Mouse (Mus musculus) heart, postnatal 0 days (tissue): ENCODE measurements around the gene Tnfrsf1a. TPM values are rescaled to one million over a fixed set of nuclear protein-coding genes. Genes with fewer than 3 reads are reported as not detected.

Experiments
- ATAC-seq: fragments of 200-750 bp; cut with Nextera tagmentation; 2 replicates; pipeline ENCODE4 v1.8.0; 2017; ENCODE audit warnings: low read depth, moderate number of reproducible peaks, moderate library complexity; ENCODE audit not compliant: insufficient read depth
- DNase-seq: peaks from one replicate; pipeline ENCODE4 v3.0.0-alpha.2; 2016; ENCODE audit warnings: low spot score
- H3K27ac ChIP-seq: fragments of 300-500 bp; sonication (generic); 2 replicates; pipeline ENCODE4 v1.5.1; 2014; ENCODE audit warnings: low read depth, mild to moderate bottlenecking
- H3K27me3 ChIP-seq: fragments of 300-500 bp; sonication (generic); 2 replicates; pipeline ENCODE4 v1.6.1; 2014; ENCODE audit warnings: low read length, mixed read lengths; ENCODE audit not compliant: control insufficient read depth, insufficient read depth
- H3K36me3 ChIP-seq: fragments of 300-500 bp; sonication (generic); replicated peaks from 2 replicates; pipeline ENCODE4 v1.6.1; 2014; ENCODE audit warnings: low read length, mixed read lengths; ENCODE audit not compliant: control insufficient read depth, insufficient read depth
- H3K4me1 ChIP-seq: fragments of 300-500 bp; sonication (generic); 2 replicates; pipeline ENCODE4 v1.6.1; 2014; ENCODE audit warnings: antibody characterized with exemption; ENCODE audit not compliant: control insufficient read depth, insufficient read depth
- H3K4me2 ChIP-seq: fragments of 300-500 bp; sonication (generic); 2 replicates; pipeline ENCODE4 v1.6.1; 2014; ENCODE audit warnings: low read depth, mild to moderate bottlenecking, low read length, moderate library complexity
- H3K4me3 ChIP-seq: fragments of 300-500 bp; sonication (generic); 2 replicates; pipeline ENCODE4 v1.5.1; 2014; ENCODE audit warnings: low read depth, low read length
- H3K9ac ChIP-seq: fragments of 300-500 bp; sonication (generic); replicated peaks from 2 replicates; pipeline ENCODE4 v1.6.1; 2014; ENCODE audit warnings: low read depth, low read length, mixed read lengths
- H3K9me3 ChIP-seq: fragments of 300-500 bp; sonication (generic); replicated peaks from 2 replicates; pipeline ENCODE4 v1.6.1; 2016; ENCODE audit warnings: low read length; ENCODE audit not compliant: control insufficient read depth
- CTCF ChIP-seq: IDR thresholded peaks from 2 replicates; pipeline ENCODE4 v1.5.1; 2016; ENCODE audit warnings: antibody characterized with exemption, control low read depth, low read depth
- EP300 ChIP-seq: IDR thresholded peaks from 2 replicates; pipeline ENCODE4 v1.6.1; 2016; ENCODE audit warnings: antibody characterized with exemption, low read depth
- WGBS: fragments of 180-500 bp; shearing (Covaris S2); extraction: QIAGEN DNeasy Blood & Tissue Kit; methylation state at CpG from one replicate; pipeline ENCODE4 v1.1.7; 2014; 5-methylcytosine and 5-hydroxymethylcytosine counted together
- polyA plus RNA-seq: library from polyadenylated mRNA; unstranded; fragments of >200 nt; fragmentation: Nextera tagmentation; extraction: Ambion mirVana; gene quantifications from 2 replicates; pipeline ENCODE4 v1.2.1, GENCODE M21; 2015
- total RNA-seq: library from RNA; depleted of rRNA; stranded (reverse); fragments of >200 nt; gene quantifications from 2 replicates; pipeline ENCODE4 v1.2.3, GENCODE M21; 2014; ENCODE audit warnings: low replicate concordance

The Tnfrsf1a gene
- total and polyA plus RNA-seq, 2 experiments from 2014 or later, result 37.1 to 39.8 TPM

GRCm38 (mm10) chr6:125349575-125350230 lies 541 bp downstream of the Tnfrsf1a start:
- Histone ChIP-seq H3K4me3 (peak overlapping the region; percentile 60), H3K4me2 (peak overlapping the region; percentile 68), H3K4me1 (peaks cover 18% of the 10 kb centered on the region), H3K27ac (peak overlapping the region; percentile 84), H3K9me3 (no peaks in the 10 kb centered on the region), H3K27me3 (no peaks in the 10 kb centered on the region), H3K9ac (peak overlapping the region; percentile 82), H3K36me3 (no peaks in the 10 kb centered on the region)
- TF ChIP-seq CTCF (no peak), EP300 (no peak)
- peak; percentile 80 for DNase-seq
- peak; percentile 79 for ATAC-seq
- under 1% methylated on average over 27 of the region's 27 CpGs for WGBS

- peak overlapping the region; percentile 82 for H3K9ac ChIP-seq
- H3K4me3 ChIP-seq, result peak overlapping the region; percentile 60
- H3K27ac ChIP-seq, result peak overlapping the region; percentile 84
- DNase-seq (no peak), ATAC-seq (no peak)
- H3K4me1 ChIP-seq, result peaks cover 25% of the 10 kb centered on the region
- H3K27me3 ChIP-seq, result no peaks in the 10 kb centered on the region
- peak overlapping the region; percentile 68 for H3K4me2 ChIP-seq
- WGBS, result 25% methylated on average over 20 of the region's 20 CpGs
- TF ChIP-seq EP300, result no peak
- TF ChIP-seq CTCF, result no peak
- H3K36me3 ChIP-seq, result no peaks in the 10 kb centered on the region
- no peaks in the 10 kb centered on the region for H3K9me3 ChIP-seq
These were observed 1.3 kb downstream of the Tnfrsf1a start for GRCm38 (mm10) chr6:125350231-125350994.

DNA sequence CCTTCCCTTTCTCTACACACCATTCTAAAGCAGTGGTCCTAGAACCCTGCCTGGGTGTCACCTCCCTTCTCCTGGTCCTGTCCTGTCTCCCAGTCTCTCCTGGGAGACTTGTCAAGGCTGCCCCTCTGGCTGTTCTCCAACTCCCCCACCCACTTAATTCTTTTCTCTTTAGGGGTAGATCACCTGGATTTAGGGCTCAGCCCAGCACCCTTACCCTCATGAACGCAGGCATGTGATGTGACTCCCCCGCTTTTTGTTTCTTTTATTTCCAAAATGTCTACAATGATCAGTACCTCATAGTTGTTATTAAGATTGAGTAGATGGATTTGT lies 1.8 kb downstream of the Tnfrsf1a start:
- H3K4me1 ChIP-seq, result peaks cover 31% of the 10 kb centered on the region
- H3K27me3 ChIP-seq, result no peaks in the 10 kb centered on the region
- H3K9me3 ChIP-seq, result no peaks in the 10 kb centered on the region
- H3K36me3 ChIP-seq, result no peaks in the 10 kb centered on the region
- no peak for DNase-seq
- ATAC-seq, result no peak
- peak overlapping the region; percentile 84 for H3K27ac ChIP-seq
- H3K4me2 ChIP-seq, result peak overlapping the region; percentile 68
- TF ChIP-seq CTCF, result no peak
- no peak for TF ChIP-seq EP300
- peak overlapping the region; percentile 60 for H3K4me3 ChIP-seq
- WGBS, result 83% methylated on average over 2 of the region's 2 CpGs
- H3K9ac ChIP-seq, result peak overlapping the region; percentile 82

DNA sequence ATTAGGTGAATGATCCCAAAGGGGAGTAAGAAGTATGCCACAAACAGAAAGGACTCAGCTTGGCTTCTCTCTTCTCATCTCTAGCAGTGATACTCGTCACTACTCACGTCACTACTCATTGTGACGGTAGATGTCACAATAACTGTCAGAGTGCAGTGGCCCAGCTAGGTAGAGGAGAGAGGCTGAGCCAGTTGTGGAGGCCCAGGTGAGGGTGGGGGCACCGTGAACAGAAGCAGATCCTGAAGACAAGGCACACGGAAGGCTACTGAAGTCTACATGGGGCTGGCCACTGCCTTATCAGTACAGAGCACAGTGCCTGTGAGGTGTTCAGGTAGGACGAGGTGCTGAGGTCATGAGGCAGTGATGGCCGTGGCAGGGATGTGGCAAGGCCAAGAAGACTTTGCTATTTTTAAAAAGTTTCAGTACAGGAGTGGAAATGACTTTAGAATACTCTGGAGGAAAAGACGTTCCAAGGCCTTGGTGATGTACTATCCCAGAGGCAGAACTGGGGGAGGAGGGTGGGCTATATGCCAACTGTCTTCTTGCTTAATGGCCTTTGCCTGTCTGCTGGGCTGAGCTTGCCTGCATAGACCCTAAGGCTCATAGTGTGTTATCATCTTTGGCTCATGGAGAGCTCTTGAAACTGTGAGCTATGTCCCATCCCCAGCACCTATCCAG lies 2.3 kb downstream of the Tnfrsf1a start:
- Histone ChIP-seq H3K4me2 (peak overlapping the region; percentile 68), H3K27ac (peak overlapping the region; percentile 84), H3K9me3 (no peaks in the 10 kb centered on the region), H3K4me1 (peaks cover 34% of the 10 kb centered on the region), H3K9ac (no peak overlapping the region), H3K4me3 (peak overlapping the region; percentile 60), H3K36me3 (no peaks in the 10 kb centered on the region), H3K27me3 (no peaks in the 10 kb centered on the region)
- WGBS, result 51% methylated on average over 8 of the region's 8 CpGs
- DNase-seq (no peak), ATAC-seq (no peak)
- no peak for TF ChIP-seq EP300
- no peak for TF ChIP-seq CTCF

- H3K4me3 ChIP-seq, result peak overlapping the region; percentile 60; the same call in 1 of the 2 replicates
- peaks cover 34% of the 10 kb centered on the region for H3K4me1 ChIP-seq
- DNase-seq (no peak), ATAC-seq (no peak)
- H3K9me3 ChIP-seq, result no peaks in the 10 kb centered on the region
- WGBS, result 52% methylated on average over 5 of the region's 5 CpGs
- H3K27ac ChIP-seq, result peak overlapping the region; percentile 84; the same call in 1 of the 2 replicates
- H3K36me3 ChIP-seq, result peaks cover 1% of the 10 kb centered on the region
- no peak overlapping the region for H3K9ac ChIP-seq
- H3K27me3 ChIP-seq, result no peaks in the 10 kb centered on the region
- no peak for TF ChIP-seq EP300
- no peak for TF ChIP-seq CTCF
- peak overlapping the region; percentile 68 for H3K4me2 ChIP-seq
These were observed 2.9 kb downstream of the Tnfrsf1a start for GRCm38 (mm10) chr6:125352046-125352384.
